Mouse (Mus musculus) midbrain, embryonic 14.5 days (tissue): ENCODE results near the gene Cntfr. TPM values are rescaled to one million over a fixed set of nuclear protein-coding genes. Genes with fewer than 3 reads are reported as not detected.
A peak's percentile ranks its signal among the peaks of the same experiment; 100 is the strongest.
"Not testable (repeated sequence)": the region's sequence is repeated elsewhere in the genome, so short reads cannot be mapped to it uniquely, and the experiment has no call there.

ENCODE experiments used
- ATAC-seq: fragments of 200-750 bp; cut with Nextera tagmentation; 2 replicates; pipeline ENCODE4 v1.8.0; 2017; ENCODE audit warnings: moderate number of reproducible peaks, moderate library complexity; ENCODE audit not compliant: low FRiP score, low TSS enrichment
- DNase-seq: peaks from one replicate; pipeline ENCODE4 v3.0.0-alpha.2; 2015
- H3K27ac ChIP-seq: fragments of 300-500 bp; sonication (generic); replicated peaks from 2 replicates; pipeline ENCODE4 v1.5.1; 2014; ENCODE audit warnings: mild to moderate bottlenecking, low read depth, low read length, moderate library complexity
- H3K27me3 ChIP-seq: fragments of 300-500 bp; sonication (generic); 2 replicates; pipeline ENCODE4 v1.6.1; 2014; ENCODE audit warnings: low read length, control low read depth, mixed read lengths; ENCODE audit not compliant: control insufficient read depth, insufficient read depth
- H3K36me3 ChIP-seq: fragments of 300-500 bp; sonication (generic); 2 replicates; pipeline ENCODE4 v1.6.1; 2014; ENCODE audit warnings: low read length, control low read depth; ENCODE audit not compliant: control insufficient read depth, insufficient read depth
- H3K4me1 ChIP-seq: fragments of 300-500 bp; sonication (generic); 2 replicates; pipeline ENCODE4 v1.6.1; 2014; ENCODE audit warnings: mild to moderate bottlenecking, antibody characterized with exemption, low read length, control low read depth; ENCODE audit not compliant: control insufficient read depth, insufficient read depth
- H3K4me2 ChIP-seq: fragments of 300-500 bp; sonication (generic); 2 replicates; pipeline ENCODE4 v1.6.1; 2014; ENCODE audit warnings: mild to moderate bottlenecking, low read length, moderate library complexity
- H3K4me3 ChIP-seq: fragments of 300-500 bp; sonication (generic); replicated peaks from 2 replicates; pipeline ENCODE4 v1.5.1; 2014; ENCODE audit warnings: low read depth, low read length
- H3K9ac ChIP-seq: fragments of 300-500 bp; sonication (generic); replicated peaks from 2 replicates; pipeline ENCODE4 v1.6.1; 2014; ENCODE audit warnings: mild to moderate bottlenecking, low read length, moderate library complexity
- H3K9me3 ChIP-seq: fragments of 300-500 bp; sonication (generic); 2 replicates; pipeline ENCODE4 v1.6.1; 2016; ENCODE audit warnings: low read length, control low read depth, mixed read lengths; ENCODE audit not compliant: control insufficient read depth
- WGBS: fragments of 180-500 bp; shearing (Covaris S2); extraction: QIAGEN DNeasy Blood & Tissue Kit; methylation state at CpG from one replicate; pipeline ENCODE4 v1.1.7; 2014; 5-methylcytosine and 5-hydroxymethylcytosine counted together
- polyA plus RNA-seq: library from polyadenylated mRNA; unstranded; fragments of >200 nt; fragmentation: Nextera tagmentation; extraction: Ambion mirVana; gene quantifications from 2 replicates; pipeline ENCODE4 v1.2.1, GENCODE M21; 2014

The Cntfr gene
- polyA plus RNA-seq = 23.9 and 46.8 TPM in 2 replicates

GRCm38 (mm10) chr4:41696930-41697841 is at the start of gene Cntfr:
Gene Cntfr, minus strand, starts transcription at chr4:41697089.
- not testable (repeated sequence) for H3K4me3 ChIP-seq, ATAC-seq

DNA sequence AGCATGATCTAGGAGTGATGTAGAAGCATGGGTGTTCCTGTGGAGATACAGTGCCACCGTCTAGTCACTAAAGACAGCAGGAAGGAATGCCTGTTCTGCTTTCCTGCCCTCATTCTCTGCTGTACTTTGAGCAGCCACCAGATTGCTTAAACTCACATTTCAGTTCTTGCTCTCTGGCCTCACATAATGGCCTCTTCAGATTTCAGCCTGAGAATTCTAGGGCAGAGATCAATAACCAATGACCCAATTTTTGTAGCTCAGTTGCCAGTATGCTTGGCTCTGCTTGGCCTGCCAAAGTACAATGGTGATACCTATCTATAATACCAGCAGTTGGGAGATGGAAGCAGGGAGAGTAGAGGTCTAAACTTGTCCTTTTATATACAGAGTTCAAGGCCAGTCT is 48.1 kb upstream of the Cntfr start:
- H3K27ac ChIP-seq = no peak overlapping the region

More at GRCm38 (mm10) chr4:41696930-41697841, at the start of gene Cntfr:
- not testable (repeated sequence) for H3K27me3 ChIP-seq, H3K27ac ChIP-seq, H3K4me1 ChIP-seq, H3K36me3 ChIP-seq, H3K9ac ChIP-seq, H3K9me3 ChIP-seq
- 11% methylated on average over 34 of the region's 40 CpGs for WGBS
- peak; percentile 85 for DNase-seq
- H3K4me2 ChIP-seq = peak within 1 kb of the TSS; percentile 43

DNA sequence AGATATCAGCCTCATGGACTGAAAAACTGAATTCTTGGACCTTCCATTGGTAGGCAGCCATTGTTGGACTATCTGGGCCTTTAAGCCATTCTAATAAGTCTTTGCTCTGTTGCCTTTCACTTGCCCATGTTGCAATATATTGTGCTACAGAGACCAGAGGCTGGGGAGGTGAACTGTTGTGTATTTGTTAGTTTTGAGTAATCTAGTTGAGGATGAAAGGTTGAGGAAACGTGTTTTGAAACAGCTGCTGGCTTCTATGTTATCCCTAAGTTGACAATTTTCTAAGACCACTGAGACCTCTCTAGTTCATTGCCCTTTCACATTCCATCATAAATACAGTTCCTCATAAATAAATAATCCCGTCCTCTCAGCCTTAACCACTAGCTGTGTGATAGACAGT is 47.2 kb upstream of the Cntfr start:
- no peak for ATAC-seq
- Histone ChIP-seq H3K9me3 (peaks cover 8% of the 10 kb centered on the region; the same call in 1 of the 2 replicates), H3K36me3 (peaks cover 2% of the 10 kb centered on the region), H3K4me1 (peaks cover 13% of the 10 kb centered on the region; the same call in 1 of the 2 replicates), H3K4me3 (no peak overlapping the region), H3K27me3 (no peaks in the 10 kb centered on the region), H3K4me2 (no peak overlapping the region), H3K9ac (no peak overlapping the region), H3K27ac (no peak overlapping the region)
- 75% methylated on average over 2 of the region's 2 CpGs for WGBS
- DNase-seq = no peak

More for the DNA sequence above, 48.1 kb upstream of the Cntfr start:
- Histone ChIP-seq H3K27me3 (no peaks in the 10 kb centered on the region), H3K4me3 (no peak overlapping the region), H3K4me1 (peaks cover 4% of the 10 kb centered on the region; the same call in 1 of the 2 replicates), H3K36me3 (no peaks in the 10 kb centered on the region), H3K9me3 (peaks cover 8% of the 10 kb centered on the region; the same call in 1 of the 2 replicates), H3K4me2 (no peak overlapping the region), H3K9ac (no peak overlapping the region)
- 71% methylated on average over 1 of the region's 1 CpGs for WGBS
- DNase-seq (no peak), ATAC-seq (no peak)

DNA sequence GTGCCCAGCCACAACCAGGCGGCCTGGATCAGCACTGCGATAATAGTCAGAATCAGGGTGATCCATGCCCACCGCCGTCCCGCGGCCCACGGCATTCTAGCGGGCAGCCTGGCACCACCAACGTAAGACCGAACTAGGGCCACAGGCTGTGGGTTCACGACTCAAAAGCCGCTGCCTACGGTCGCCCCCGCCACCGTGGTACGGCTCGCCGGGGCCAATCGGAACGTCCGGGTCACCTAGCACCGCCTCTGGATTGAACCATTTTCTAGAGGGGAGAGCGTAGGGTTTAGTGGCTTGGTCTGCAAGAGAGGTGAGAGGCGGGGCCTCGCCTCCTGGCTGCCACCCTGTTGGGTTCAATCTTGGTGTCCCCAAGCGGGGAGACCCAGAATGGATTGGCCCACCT is 44.3 kb upstream of the Cntfr start:
- Histone ChIP-seq H3K27ac (peak overlapping the region; percentile 81), H3K27me3 (no peaks in the 10 kb centered on the region)
- 1% methylated on average over 27 of the region's 27 CpGs for WGBS

GRCm38 (mm10) chr4:41740380-41741157 is 43.7 kb upstream of the Cntfr start:
- ATAC-seq = peak; percentile 74
- H3K27ac ChIP-seq = peak overlapping the region; percentile 81
- under 1% methylated on average over 48 of the region's 48 CpGs for WGBS

More for the DNA sequence above, 44.3 kb upstream of the Cntfr start:
- Histone ChIP-seq H3K9ac (peak overlapping the region; percentile 65), H3K36me3 (peaks cover 12% of the 10 kb centered on the region), H3K9me3 (peaks cover under 1% of the 10 kb centered on the region; the same call in 1 of the 2 replicates), H3K4me3 (peak overlapping the region; percentile 57), H3K4me2 (peak overlapping the region; percentile 77), H3K4me1 (peaks cover 13% of the 10 kb centered on the region; the same call in 1 of the 2 replicates)
- DNase-seq (peak; percentile 97), ATAC-seq (peak; percentile 97)

GRCm38 (mm10) chr4:41739260-41739659 is 42.4 kb upstream of the Cntfr start:
- Histone ChIP-seq H3K9ac (no peak overlapping the region; the same call in 1 of the 2 replicates), H3K36me3 (peaks cover 12% of the 10 kb centered on the region), H3K9me3 (no peaks in the 10 kb centered on the region), H3K4me1 (peaks cover 13% of the 10 kb centered on the region; the same call in 1 of the 2 replicates), H3K27ac (no peak overlapping the region), H3K4me2 (peak overlapping the region; percentile 77; the same call in 1 of the 2 replicates), H3K27me3 (no peaks in the 10 kb centered on the region), H3K4me3 (no peak overlapping the region)
- DNase-seq (no peak), ATAC-seq (no peak)
- 94% methylated on average over 13 of the region's 13 CpGs for WGBS

More at GRCm38 (mm10) chr4:41740380-41741157, 43.7 kb upstream of the Cntfr start:
- no peaks in the 10 kb centered on the region for H3K27me3 ChIP-seq
- H3K4me2 ChIP-seq = peak overlapping the region; percentile 77
- DNase-seq = no peak
- no peaks in the 10 kb centered on the region for H3K9me3 ChIP-seq
- peaks cover 12% of the 10 kb centered on the region for H3K36me3 ChIP-seq
- peak overlapping the region; percentile 65 for H3K9ac ChIP-seq
- H3K4me1 ChIP-seq = peaks cover 13% of the 10 kb centered on the region; the same call in 1 of the 2 replicates
- H3K4me3 ChIP-seq = peak overlapping the region; percentile 57

- peaks cover 12% of the 10 kb centered on the region for H3K36me3 ChIP-seq
- H3K27me3 ChIP-seq = 0 out of 2 replicates have a peak, but pooled peaks cover under 1% of the 10 kb centered on the region
- peaks cover 13% of the 10 kb centered on the region; the same call in 1 of the 2 replicates for H3K4me1 ChIP-seq
- H3K4me3 ChIP-seq = no peak overlapping the region
- WGBS = 50% methylated on average over 1 of the region's 1 CpGs
- DNase-seq (no peak), ATAC-seq (no peak)
- H3K9me3 ChIP-seq = no peaks in the 10 kb centered on the region
- no peak overlapping the region for H3K27ac ChIP-seq
- no peak overlapping the region for H3K9ac ChIP-seq
- no peak overlapping the region for H3K4me2 ChIP-seq
Measured at GRCm38 (mm10) chr4:41738256-41738603, 41.3 kb upstream of the Cntfr start.

DNA sequence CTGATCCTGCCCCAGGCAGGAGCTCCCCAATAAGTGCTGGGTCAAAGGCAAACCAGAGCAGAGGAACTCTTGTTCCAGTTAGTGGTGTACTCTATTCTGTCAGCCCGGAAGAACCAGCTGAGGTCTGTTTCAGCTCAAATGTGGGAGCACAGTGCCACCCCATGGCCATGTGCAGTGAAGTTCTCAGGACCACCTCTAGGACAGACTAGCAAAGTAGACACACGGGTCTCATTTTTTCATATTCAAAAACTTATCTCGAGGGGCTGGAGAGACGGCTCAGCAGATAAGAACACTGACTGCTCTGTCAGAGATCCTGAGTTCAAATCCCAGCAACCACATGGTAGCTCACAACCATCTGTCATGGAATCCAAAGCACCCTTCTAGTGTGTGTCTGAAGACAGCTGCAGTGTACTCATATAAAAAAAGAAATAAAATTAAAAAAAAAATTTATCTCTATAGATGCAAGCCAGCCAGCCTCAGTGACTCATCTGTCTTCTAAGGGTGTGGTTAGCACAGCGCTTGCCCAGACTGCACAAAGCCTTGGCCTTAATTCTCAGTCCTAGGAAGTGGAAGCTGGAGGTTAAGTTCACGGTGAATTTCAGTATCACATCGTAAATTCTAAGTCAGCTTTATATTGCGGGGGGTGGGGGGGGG is 40.8 kb upstream of the Cntfr start:
- no peak overlapping the region for H3K4me3 ChIP-seq
- no peak overlapping the region for H3K9ac ChIP-seq
- H3K27ac ChIP-seq = no peak overlapping the region
- H3K36me3 ChIP-seq = peaks cover 12% of the 10 kb centered on the region
- no peak overlapping the region for H3K4me2 ChIP-seq
- H3K9me3 ChIP-seq = no peaks in the 10 kb centered on the region
- 50% methylated on average over 8 of the region's 8 CpGs for WGBS
- H3K4me1 ChIP-seq = peaks cover 13% of the 10 kb centered on the region; the same call in 1 of the 2 replicates
- DNase-seq (peak; percentile 87), ATAC-seq (no peak; the same call in 1 of the 2 replicates)
- peaks cover 5% of the 10 kb centered on the region; the same call in 1 of the 2 replicates for H3K27me3 ChIP-seq
